Mouse (Mus musculus): Measurements from ENCODE around the gene Pilra.

GRCm38 (mm10) chr5:137836611-137837010, 530 bp upstream of the Pilra start:
- TF ChIP-seq POLR2A (IDR thresholded peaks at IDR 0.05; ENCODE audit: low read depth, low read length), result no peak
- no peak for TF ChIP-seq CTCF (IDR thresholded peaks at IDR 0.05; ENCODE audit: borderline replicate concordance, insufficient read depth, low read length)
